Mouse (Mus musculus) ES-E14 (cell line): ENCODE data around the gene Exoc4.

Source experiments
- CHD2 ChIP-seq: IDR thresholded peaks from 2 replicates; pipeline ENCODE4 v1.6.1; 2014; ENCODE audit warnings: mild to moderate bottlenecking, low read depth, low read length, inconsistent platforms
- HCFC1 ChIP-seq: IDR thresholded peaks from 2 replicates; pipeline ENCODE4 v1.6.1; 2012; ENCODE audit warnings: low read length, inconsistent platforms, borderline replicate concordance; ENCODE audit not compliant: insufficient read depth
- MAFK ChIP-seq: IDR thresholded peaks from 2 replicates; pipeline ENCODE4 v1.6.1; 2014; ENCODE audit warnings: mild to moderate bottlenecking, low read depth, low read length, inconsistent platforms; ENCODE audit not compliant: insufficient read depth
- ZNF384 ChIP-seq: IDR thresholded peaks from 2 replicates; pipeline ENCODE4 v1.6.1; 2012; ENCODE audit warnings: low read depth, low read length, inconsistent platforms

- no peak for TF ChIP-seq HCFC1
- TF ChIP-seq CHD2 = no peak
- no peak for TF ChIP-seq MAFK
- TF ChIP-seq ZNF384 = no peak
These were observed 57.1 kb downstream of the Exoc4 start for GRCm38 (mm10) chr6:33305996-33306395.
